In genomic region chr15:85000984-85001982, GRCm38 (mm10) we compare ENCODE assay signal across 9 mouse cellular contexts. TPM values are rescaled to one million over a fixed set of nuclear protein-coding genes. Genes with fewer than 3 reads are reported as not detected.
DNase-seq lines count a peak whose midpoint lies in the region; ATAC-seq and TF ChIP-seq lines count a peak whose summit lies in the region.
"Had no signal": no experiment of that assay in that cellular context is flagged by ENCODE, and none has a peak within 500 bp of the region (broad histone marks: within the 10 kb centered on the region; RNA-seq: fewer than 3 reads in every experiment).

No protein-coding gene starts in this region.

- H3K9me3 ChIP-seq in CH12.LX (replicated peaks; ENCODE audit: low read length), result no peaks in the 10 kb centered on the region
- H3K9me3 ChIP-seq in embryonic facial prominence, embryonic 14.5 days (ENCODE audit: control insufficient read depth, low read length), result no peaks in the 10 kb centered on the region
- H3K9me3 ChIP-seq in lung, postnatal 0 days (ENCODE audit: low read length), result no peaks in the 10 kb centered on the region
- H3K9me3 ChIP-seq: heart, embryonic 15.5 days had no signal

- no peak overlapping the region for H3K9ac ChIP-seq in CH12.LX (ENCODE audit: insufficient read depth, low read depth)
- no peak overlapping the region for H3K9ac ChIP-seq in embryonic facial prominence, embryonic 14.5 days (ENCODE audit: low read depth, low read length)
- no peak overlapping the region for H3K9ac ChIP-seq in lung, postnatal 0 days (replicated peaks; ENCODE audit: low read depth)
- H3K9ac ChIP-seq: heart, embryonic 15.5 days had no signal

- peak in 1 of 2 experiments; percentile 94; a peak in 2 of 4 replicates for TF ChIP-seq CTCF in CH12.LX (conservative IDR thresholded peaks at IDR 0.05 in 1 of 2, IDR thresholded peaks at IDR 0.05 in 1 of 2; ENCODE audit: low read depth in 2 of 2, low read length in 2 of 2)
- peak; percentile 98 for TF ChIP-seq CTCF in layer of hippocampus, adult 2 months (conservative IDR thresholded peaks at IDR 0.05)
- peak; percentile 97 for TF ChIP-seq CTCF in lung, postnatal 0 days (IDR thresholded peaks at IDR 0.05)

- no peaks in the 10 kb centered on the region for H3K79me2 ChIP-seq in CH12.LX (replicated peaks; ENCODE audit: control insufficient read depth, extremely low read depth, insufficient read depth, poor library complexity, severe bottlenecking)

- peak; percentile 54 for DNase-seq in CH12.LX (ENCODE audit: extremely low read depth)
- DNase-seq in adrenal gland, postnatal 36 days, result peak; percentile 84 to 89
- peak; percentile 86 for DNase-seq in embryonic facial prominence, embryonic 14.5 days (ENCODE audit: low spot score)
- peak; percentile 52 for DNase-seq in heart, postnatal 25 days (ENCODE audit: low spot score)
- DNase-seq in layer of hippocampus, adult 2 months (ENCODE audit: low spot score in 2 of 2), result peak; percentile 82
- DNase-seq in lung, postnatal 0 days (ENCODE audit: low spot score), result peak; percentile 87
- DNase-seq in right cerebral cortex, adult 2 months (ENCODE audit: low spot score in 2 of 2), result peak; percentile 85 to 89
- DNase-seq in urinary bladder, adult 18-20 months (ENCODE audit: low spot score in 2 of 2), result peak; percentile 80 to 83

- H3K4me1 ChIP-seq in CH12.LX (ENCODE audit: control insufficient read depth in 1 of 2, insufficient read depth in 2 of 2), result peaks cover 3 to 20% of the 10 kb centered on the region in 2 experiments
- H3K4me1 ChIP-seq in embryonic facial prominence, embryonic 14.5 days (ENCODE audit: control insufficient read depth, insufficient read depth, low read length), result no peaks in the 10 kb centered on the region
- no peaks in the 10 kb centered on the region for H3K4me1 ChIP-seq in lung, postnatal 0 days (ENCODE audit: insufficient read depth, low read depth, low read length)
- H3K4me1 ChIP-seq: heart, embryonic 15.5 days had no signal

- H3K27me3 ChIP-seq in CH12.LX (replicated peaks), result peaks cover 3% of the 10 kb centered on the region
- H3K27me3 ChIP-seq in embryonic facial prominence, embryonic 14.5 days (replicated peaks; ENCODE audit: control insufficient read depth, insufficient read depth, low read length), result no peaks in the 10 kb centered on the region
- no peaks in the 10 kb centered on the region for H3K27me3 ChIP-seq in lung, postnatal 0 days (replicated peaks; ENCODE audit: insufficient read depth, low read length)
- H3K27me3 ChIP-seq: heart, embryonic 15.5 days had no signal

- no peak for TF ChIP-seq POLR2A in CH12.LX (IDR thresholded peaks at IDR 0.05; ENCODE audit: low read depth, low read length)

- in situ Hi-C loops in CH12.LX (cut with MboI; ENCODE audit: low pct_ligation_motif_present, low pct_unique_long_range_greater_than_20kb, low sequenced_read_pairs), result loop anchor here (10.0 kb wide), 1 partner anchor 74 kb away; no protein-coding TSS in a partner anchor

- H3K4me2 ChIP-seq in CH12.LX (ENCODE audit: insufficient read depth, low read depth, poor library complexity, severe bottlenecking), result no peak overlapping the region
- H3K4me2 ChIP-seq in embryonic facial prominence, embryonic 14.5 days (ENCODE audit: low read depth, low read length), result no peak overlapping the region
- H3K4me2 ChIP-seq in lung, postnatal 0 days (replicated peaks; ENCODE audit: low read depth, low read length), result no peak overlapping the region
- H3K4me2 ChIP-seq: heart, embryonic 15.5 days had no signal

- peak; percentile 85 for TF ChIP-seq RAD21 in CH12.LX (IDR thresholded peaks at IDR 0.05; ENCODE audit: low read depth, low read length)

- TF ChIP-seq EP300 in CH12.LX (IDR thresholded peaks at IDR 0.05; ENCODE audit: low read length), result no peak
- no peak for TF ChIP-seq EP300 in lung, postnatal 0 days (IDR thresholded peaks at IDR 0.05)

- H3K4me3 ChIP-seq in CH12.LX (replicated peaks in 1 of 3; ENCODE audit: low read depth in 2 of 3, low read length in 2 of 3, poor library complexity in 1 of 3), result no peak overlapping the region
- H3K4me3 ChIP-seq in embryonic facial prominence, embryonic 14.5 days (ENCODE audit: low read depth, low read length), result no peak overlapping the region
- H3K4me3 ChIP-seq in layer of hippocampus, adult 2 months, result peak overlapping the region; percentile 29
- no peak overlapping the region for H3K4me3 ChIP-seq in lung, postnatal 0 days (ENCODE audit: low read depth, low read length)
- H3K4me3 ChIP-seq: heart, embryonic 15.5 days had no signal

- 19% methylated on average over 28 of the region's 29 CpGs for WGBS in embryonic facial prominence, embryonic 14.5 days
- 19% methylated on average over 29 of the region's 29 CpGs for WGBS in lung, postnatal 0 days

- dilution Hi-C loops in CH12.LX (cut with MboI; ENCODE audit: extremely low pct_ligation_motif_present, extremely low pct_unique_long_range_greater_than_20kb, low sequenced_read_pairs), result no loop called here

- peak; percentile 84 for ATAC-seq in embryonic facial prominence, embryonic 14.5 days (ENCODE audit: low read depth)
- ATAC-seq in lung, postnatal 0 days, result peak; percentile 83

- H3K36me3 ChIP-seq in CH12.LX (replicated peaks in 1 of 2; ENCODE audit: control insufficient read depth in 1 of 2, insufficient read depth in 1 of 2, low read length in 1 of 2), result no peaks in the 10 kb centered on the region
- no peaks in the 10 kb centered on the region for H3K36me3 ChIP-seq in embryonic facial prominence, embryonic 14.5 days (ENCODE audit: control insufficient read depth, insufficient read depth, low read length)
- no peaks in the 10 kb centered on the region for H3K36me3 ChIP-seq in lung, postnatal 0 days (ENCODE audit: insufficient read depth, low read length)
- H3K36me3 ChIP-seq: heart, embryonic 15.5 days had no signal

- intact Hi-C loops in heart, postnatal 25 days (cut with DNase I), result loop anchor here (1.0 kb wide), 2 partner anchors 41 to 69 kb away; no protein-coding TSS in a partner anchor

- H3K27ac ChIP-seq in CH12.LX (ENCODE audit: insufficient read depth, low read depth), result no peak overlapping the region
- no peak overlapping the region for H3K27ac ChIP-seq in embryonic facial prominence, embryonic 14.5 days (replicated peaks; ENCODE audit: low read depth, low read length)
- peak overlapping the region; percentile 86 for H3K27ac ChIP-seq in layer of hippocampus, adult 2 months
- no peak overlapping the region for H3K27ac ChIP-seq in lung, postnatal 0 days (ENCODE audit: low read length)
- H3K27ac ChIP-seq: heart, embryonic 15.5 days had no signal

TF ChIP-seq in CH12.LX, 34 proteins besides CTCF, POLR2A, EP300 and RAD21:
- TF ChIP-seq ZC3H11A (IDR thresholded peaks at IDR 0.05; ENCODE audit: low read depth, low read length) (0 out of 2 replicates have a peak, but pooled peaks have one; percentile 22), ELF1 (IDR thresholded peaks at IDR 0.05; ENCODE audit: low read depth, low read length) (0 out of 2 replicates have a peak, but pooled peaks have one; percentile 25), E2F4 (IDR thresholded peaks at IDR 0.05; ENCODE audit: insufficient replicate concordance, low read depth, low read length) (no peak), SMC3 (IDR thresholded peaks at IDR 0.05; ENCODE audit: low read depth, low read length) (peak; percentile 92), MYC (IDR thresholded peaks at IDR 0.05; ENCODE audit: low read depth, low read length) (no peak), CHD1 (IDR thresholded peaks at IDR 0.05; ENCODE audit: low read depth, low read length) (no peak), ZMIZ1 (IDR thresholded peaks at IDR 0.05; ENCODE audit: low read depth, low read length) (no peak), MXI1 (IDR thresholded peaks at IDR 0.05; ENCODE audit: low read depth, low read length) (no peak), IRF4 (IDR thresholded peaks at IDR 0.05; ENCODE audit: low read depth, low read length) (0 out of 2 replicates have a peak, but pooled peaks have one; percentile 10), SIN3A (IDR thresholded peaks at IDR 0.05; ENCODE audit: low read length) (no peak), PAX5 (IDR thresholded peaks at IDR 0.05; ENCODE audit: low read length) (no peak), TCF12 (IDR thresholded peaks at IDR 0.05; ENCODE audit: low read depth, low read length) (peak; percentile 49; the same call in 1 of the 2 replicates)

RNA-seq across cellular contexts. Expression of gene 5031439G07Rik, which starts 12.9 kb away (rescaled TPM):
- 10.9 and 12.9 TPM in 2 replicates for total RNA-seq in CH12.LX (2012; rRNA removed)
- 8.6 and 9.4 TPM in 2 replicates for total RNA-seq in CH12.LX (2014; rRNA removed)
- 22.7 and 26.0 TPM in 2 replicates for polyA plus RNA-seq in CH12.LX (2012; ENCODE audit: insufficient read length, low read depth)
- 10 to 100 TPM; 33.3 to 34.0 TPM for total RNA-seq in adrenal gland, postnatal 36 days (2021)
- 9.2 and 11.1 TPM in 2 replicates for polyA plus RNA-seq in embryonic facial prominence, embryonic 14.5 days (2014; fragmentation: Nextera tagmentation; extraction: Ambion mirVana)
- total RNA-seq in heart, postnatal 25 days (2021), result 10 to 100 TPM; 20.5 to 21.3 TPM
- total RNA-seq in layer of hippocampus, adult 2 months (2021), result 10 to 100 TPM; 85.0 to 95.0 TPM
- polyA plus RNA-seq in lung, postnatal 0 days (2015; fragmentation: Nextera tagmentation; extraction: Ambion mirVana), result 4.3 and 4.6 TPM in 2 replicates

RNA-seq across cellular contexts. Expression of gene Upk3a, which starts 15.7 kb away (rescaled TPM):
- total RNA-seq in CH12.LX (2012; rRNA removed) (not detected in 2 replicates), CH12.LX (2014; rRNA removed) (not detected in 2 replicates)
- not detected in 2 replicates for polyA plus RNA-seq in CH12.LX (2012; ENCODE audit: insufficient read length, low read depth)
- total RNA-seq in adrenal gland, postnatal 36 days (2021), result not detected
- polyA plus RNA-seq in embryonic facial prominence, embryonic 14.5 days (2014; fragmentation: Nextera tagmentation; extraction: Ambion mirVana), result 8.3 and 13.0 TPM in 2 replicates
- not detected for total RNA-seq in heart, postnatal 25 days (2021)
- total RNA-seq in layer of hippocampus, adult 2 months (2021), result not detected
- 33.6 and 41.0 TPM in 2 replicates for polyA plus RNA-seq in lung, postnatal 0 days (2015; fragmentation: Nextera tagmentation; extraction: Ambion mirVana)

RNA-seq across cellular contexts. Expression of gene Fam118a, which starts 27.5 kb away (rescaled TPM):
- total RNA-seq in CH12.LX (2012; rRNA removed), result 13.1 and 14.1 TPM in 2 replicates
- 18.2 and 18.4 TPM in 2 replicates for total RNA-seq in CH12.LX (2014; rRNA removed)
- polyA plus RNA-seq in CH12.LX (2012; ENCODE audit: insufficient read length, low read depth), result 15.0 and 15.5 TPM in 2 replicates
- total RNA-seq in adrenal gland, postnatal 36 days (2021), result 10 to 100 TPM in 1 of 2 experiments, 1 to 10 TPM in 1; 5.9 to 11.6 TPM
- 21.9 and 23.1 TPM in 2 replicates for polyA plus RNA-seq in embryonic facial prominence, embryonic 14.5 days (2014; fragmentation: Nextera tagmentation; extraction: Ambion mirVana)
- total RNA-seq in heart, postnatal 25 days (2021), result 1 to 10 TPM; 5.8 to 6.4 TPM
- total RNA-seq in layer of hippocampus, adult 2 months (2021), result 10 to 100 TPM; 26.9 to 35.9 TPM
- polyA plus RNA-seq in lung, postnatal 0 days (2015; fragmentation: Nextera tagmentation; extraction: Ambion mirVana), result 18.2 and 18.9 TPM in 2 replicates
